Mouse (Mus musculus) liver, postnatal 0 days (tissue): ENCODE results near the gene Crip2.

Experiments
- CTCF ChIP-seq: sonication (generic); IDR thresholded peaks from 2 replicates; pipeline ENCODE4 v1.5.1; 2016; ENCODE audit warnings: antibody characterized with exemption, low read depth
- EP300 ChIP-seq: IDR thresholded peaks from 2 replicates; pipeline ENCODE4 v1.6.1; 2016; ENCODE audit warnings: antibody characterized with exemption, low read depth, mild to moderate bottlenecking

- TF ChIP-seq CTCF = no peak
- TF ChIP-seq EP300 = no peak
These were observed 3.5 kb upstream of the Crip2 start for GRCm38 (mm10) chr12:113136492-113137020.
